Mouse (Mus musculus) left cerebral cortex, postnatal 36 days (tissue): ENCODE results near the gene Cnr2. TPM values are rescaled to one million over a fixed set of nuclear protein-coding genes. Genes with fewer than 3 reads are reported as not detected.

Source experiments
- DNase-seq, 2 experiments: peaks; one replicate each; pipeline ENCODE4 v3.0.0; 2021 to 2022; ENCODE audit warnings: low spot score in 2 of 2, mixed read lengths in 1 of 2
- intact Hi-C: fragments of 180-260 bp; cut with DNase I; formaldehyde crosslinking; loops from one replicate; pipeline ENCODE4 v1.15.1; 2025
- total RNA-seq, 2 experiments: library from RNA; stranded (reverse); gene quantifications; 2 replicates each; pipeline ENCODE4 v1.2.3; 2021

Gene Cnr2
- total RNA-seq, 2 experiments from 2014 or later, result 0.12 to 0.14 TPM

GRCm38 (mm10) chr4:135953179-135953578 is 58.0 kb downstream of the Cnr2 start:
- no peak for DNase-seq
- intact Hi-C loops, result no loop called here

DNA sequence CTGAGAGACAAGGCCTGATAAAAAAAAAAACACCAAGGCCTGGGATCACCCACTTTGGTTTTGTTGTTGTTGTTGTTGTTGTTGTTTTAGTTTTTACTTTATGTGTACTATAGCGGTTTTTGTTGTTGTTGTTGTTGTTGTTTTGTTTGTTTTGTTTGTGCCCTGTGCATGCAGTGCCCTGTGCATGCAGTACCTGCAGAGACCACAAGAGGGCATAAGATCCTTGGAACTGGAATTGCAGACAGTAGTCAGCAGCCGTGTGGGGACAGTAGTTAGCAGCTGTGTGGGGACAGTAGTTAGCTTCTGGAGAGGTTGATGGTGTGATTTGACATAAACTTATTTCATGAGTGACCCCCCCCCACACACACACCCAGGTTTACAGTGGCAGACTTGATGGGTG is 59.0 kb downstream of the Cnr2 start:
- DNase-seq, result peak in 1 of 2 experiments; percentile 53
- intact Hi-C loops, result no loop called here

DNA sequence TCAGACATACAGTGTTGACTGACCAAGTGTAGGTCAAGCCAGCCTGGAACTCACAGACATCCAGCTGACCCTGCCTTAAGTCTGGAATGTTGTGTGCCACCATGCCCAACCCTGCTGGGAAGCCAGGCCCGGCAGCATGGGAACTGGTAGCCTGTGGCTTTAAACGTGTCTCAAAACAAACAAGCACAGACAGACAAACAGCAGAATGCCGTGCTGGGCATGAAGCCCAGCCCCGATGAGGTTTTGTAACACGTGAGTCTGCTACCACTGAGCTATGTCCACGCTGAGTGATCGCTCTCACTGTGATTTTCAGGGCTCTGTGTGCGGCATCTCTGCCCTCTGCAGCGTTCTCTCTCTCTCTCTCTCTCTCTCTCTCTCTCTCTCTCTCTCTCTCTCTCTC is 60.7 kb downstream of the Cnr2 start:
- intact Hi-C loops, result no loop called here
- DNase-seq, result no peak

DNA sequence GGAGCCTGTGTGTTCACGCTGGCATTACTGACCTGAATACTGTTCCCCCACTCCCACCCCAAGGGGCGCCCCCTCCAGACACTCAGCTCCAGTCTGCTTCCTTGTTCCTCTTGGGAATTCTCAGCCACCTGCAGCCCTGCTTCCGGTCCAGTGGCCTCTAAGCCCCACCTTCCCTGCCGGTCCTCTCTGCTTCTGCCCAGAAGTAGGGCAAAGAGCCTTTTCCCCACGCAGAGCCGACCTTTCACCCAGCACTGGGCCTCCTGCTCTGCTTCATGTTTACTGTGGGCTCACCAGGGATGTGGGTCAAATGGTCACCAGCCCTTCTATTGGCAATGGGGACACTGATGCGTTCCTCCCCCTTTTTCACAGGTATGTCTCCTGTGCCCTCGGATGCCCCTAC is 63.2 kb downstream of the Cnr2 start:
- intact Hi-C loops, result no loop called here
- no peak for DNase-seq

GRCm38 (mm10) chr4:135960717-135961116 is 65.5 kb downstream of the Cnr2 start:
- intact Hi-C loops, result no loop called here
- peak; percentile 72 to 75 for DNase-seq

- intact Hi-C loops, result no loop called here
- DNase-seq, result no peak
These were observed 66.5 kb downstream of the Cnr2 start for GRCm38 (mm10) chr4:135961709-135962108.

GRCm38 (mm10) chr4:135962198-135962597 is 67.0 kb downstream of the Cnr2 start:
- DNase-seq, result no peak
- intact Hi-C loops, result no loop called here

DNA sequence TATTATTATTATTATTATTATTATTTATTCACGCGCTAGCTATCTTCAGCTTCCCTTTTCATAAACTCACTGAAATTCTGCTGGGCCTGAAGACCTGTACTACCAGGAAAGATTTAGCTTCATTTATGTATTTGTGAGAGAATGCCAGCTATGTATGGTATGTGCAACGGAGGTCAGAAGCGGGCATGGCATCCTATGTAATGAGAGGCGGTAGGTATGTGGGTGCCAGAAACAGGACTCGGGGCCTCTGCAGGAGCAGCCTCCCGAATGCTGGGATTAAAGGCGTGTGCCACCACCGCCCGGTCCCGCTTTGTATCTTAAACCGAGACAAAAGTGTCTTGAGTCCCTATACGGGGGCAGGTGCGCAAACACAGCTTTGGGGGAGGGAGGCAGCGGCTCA is 67.8 kb downstream of the Cnr2 start:
- intact Hi-C loops, result no loop called here
- no peak for DNase-seq

GRCm38 (mm10) chr4:135963457-135964193 is 68.4 kb downstream of the Cnr2 start, which contains the start of gene Gale:
Gene Gale (plus strand): TSS chr4:135963727.
- peak; percentile 95 for DNase-seq
- intact Hi-C loops, result no loop called here

GRCm38 (mm10) chr4:135964426-135964825 is 69.2 kb downstream of the Cnr2 start:
- DNase-seq, result peak in 1 of 2 experiments; percentile 44
- intact Hi-C loops, result no loop called here

DNA sequence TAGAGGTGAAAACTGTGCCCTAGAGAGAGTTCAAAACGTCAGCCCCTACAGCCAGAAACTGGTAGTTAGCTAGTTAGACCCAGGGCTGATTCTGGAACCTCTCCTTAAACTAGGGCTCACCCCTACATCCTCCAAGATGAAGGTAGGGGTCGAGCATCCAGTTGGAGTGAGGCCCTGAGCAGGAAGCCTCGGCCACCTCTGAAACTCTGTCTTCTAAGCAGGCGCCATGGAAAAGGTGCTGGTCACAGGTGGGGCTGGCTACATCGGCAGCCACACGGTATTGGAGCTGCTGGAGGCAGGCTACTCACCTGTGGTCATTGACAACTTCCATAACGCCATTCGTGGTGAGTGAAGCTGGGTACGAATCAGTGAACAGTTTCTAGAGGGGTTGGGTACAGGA is 69.9 kb downstream of the Cnr2 start:
- intact Hi-C loops, result no loop called here
- DNase-seq, result no peak

DNA sequence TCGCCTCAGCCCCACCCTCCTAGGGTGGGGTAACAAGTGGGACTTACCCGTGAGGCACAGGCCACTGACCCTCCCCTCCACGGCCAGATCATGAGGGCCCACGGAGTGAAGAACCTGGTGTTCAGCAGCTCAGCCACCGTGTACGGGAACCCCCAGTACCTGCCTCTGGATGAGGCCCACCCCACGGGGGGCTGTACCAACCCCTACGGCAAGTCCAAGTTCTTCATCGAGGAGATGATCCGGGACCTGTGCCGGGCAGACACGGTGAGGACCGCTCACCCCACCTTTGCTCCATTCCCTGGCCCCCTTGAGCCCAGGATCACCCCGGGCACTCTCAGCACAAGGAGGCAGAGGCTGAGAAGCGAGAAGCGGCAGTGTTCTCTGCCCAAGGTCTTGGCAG is 71.1 kb downstream of the Cnr2 start:
- DNase-seq, result no peak
- intact Hi-C loops, result no loop called here

DNA sequence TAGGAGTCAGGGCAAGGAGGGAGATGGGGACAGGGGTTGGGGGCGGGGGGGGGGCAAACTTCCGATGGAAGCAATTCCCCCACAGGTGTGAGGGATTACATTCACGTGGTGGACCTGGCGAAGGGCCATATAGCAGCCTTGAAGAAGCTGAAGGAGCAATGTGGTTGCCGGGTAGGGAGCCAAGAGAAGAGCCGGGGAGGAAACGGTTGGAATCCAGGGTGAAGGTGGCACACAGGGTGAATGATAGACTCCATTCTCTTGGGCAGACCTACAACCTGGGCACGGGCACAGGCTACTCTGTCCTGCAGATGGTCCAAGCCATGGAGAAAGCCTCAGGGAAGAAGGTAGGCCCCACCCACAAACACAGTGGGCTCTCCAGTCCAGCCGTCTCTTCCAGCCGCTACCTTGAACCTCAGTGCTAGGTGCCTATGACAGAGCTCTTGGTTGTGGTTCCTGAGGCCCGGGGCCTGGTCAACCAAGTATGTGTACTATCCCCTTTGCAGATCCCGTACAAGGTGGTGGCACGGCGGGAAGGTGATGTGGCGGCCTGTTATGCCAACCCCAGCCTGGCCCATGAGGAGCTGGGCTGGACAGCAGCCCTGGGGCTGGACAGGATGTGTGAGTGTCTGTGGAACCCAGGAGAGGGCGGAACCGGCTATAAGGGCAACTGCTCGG is 72.0 kb downstream of the Cnr2 start:
- intact Hi-C loops, result no loop called here
- no peak for DNase-seq

- no peak for DNase-seq
- intact Hi-C loops, result no loop called here
These were observed 73.2 kb downstream of the Cnr2 start for GRCm38 (mm10) chr4:135968271-135968869.

DNA sequence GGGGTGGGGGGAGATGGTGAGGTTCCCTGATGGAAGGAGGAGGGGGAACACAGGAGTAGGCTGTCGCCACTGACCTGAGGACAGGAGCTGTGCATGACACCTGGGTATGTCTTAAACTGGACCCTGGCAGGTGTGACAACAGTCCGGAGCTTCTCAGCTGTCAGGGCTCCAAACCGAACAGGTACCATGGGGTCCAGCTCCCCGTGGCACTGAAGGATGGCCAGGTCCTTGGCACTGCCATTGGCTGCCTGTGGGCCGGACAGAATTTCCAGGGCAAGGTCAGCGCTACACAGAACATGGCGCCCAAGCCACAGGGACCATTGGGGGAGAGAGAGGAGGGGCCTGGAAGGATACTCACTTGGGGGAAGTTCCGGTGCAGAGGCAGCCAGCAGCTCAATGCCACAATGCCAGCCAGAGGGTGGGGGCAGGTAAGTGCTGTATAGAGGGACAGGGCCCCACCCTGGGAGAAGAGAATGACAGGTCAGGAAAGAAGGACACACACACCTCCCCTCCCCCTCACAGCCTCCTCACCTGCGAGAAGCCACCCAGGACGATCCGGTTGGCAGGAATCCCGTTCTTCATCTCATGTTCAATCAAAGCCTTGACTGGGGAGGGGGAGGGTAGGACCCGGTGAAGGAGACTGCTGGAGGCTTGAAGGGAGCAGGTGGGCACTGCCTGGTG is 74.0 kb downstream of the Cnr2 start:
- intact Hi-C loops, result no loop called here
- DNase-seq, result no peak

Other genes starting within 250 kb of the Cnr2 start
- under 1 TPM; 0.20 to 0.36 TPM for gene Ifnlr1, start 209.1 kb upstream of the Cnr2 start, total RNA-seq
- under 1 TPM; 0.12 to 0.20 TPM for gene Il22ra1, start 167.2 kb upstream of the Cnr2 start, total RNA-seq
- 1 to 10 TPM; 1.5 to 1.8 TPM for gene Myom3, start 135.7 kb upstream of the Cnr2 start, total RNA-seq
- 10 to 100 TPM; 51.3 to 88.9 TPM for gene Srsf10, start 39.6 kb upstream of the Cnr2 start, total RNA-seq
- 10 to 100 TPM; 41.2 to 44.6 TPM for gene Pnrc2, start 21.5 kb upstream of the Cnr2 start, total RNA-seq
- 10 to 100 TPM; 31.7 to 40.0 TPM for gene Fuca1, start 25.3 kb downstream of the Cnr2 start, total RNA-seq
- 10 to 100 TPM; 28.9 to 30.6 TPM for gene Hmgcl, start 51.1 kb downstream of the Cnr2 start, total RNA-seq
- gene Gale, start 68.3 kb downstream of the Cnr2 start, total RNA-seq, result 10 to 100 TPM; 22.4 to 24.1 TPM
- gene Lypla2, start 77.2 kb downstream of the Cnr2 start, total RNA-seq, result 10 to 100 TPM; 80.0 to 86.1 TPM
- gene Pithd1, start 91.9 kb downstream of the Cnr2 start, total RNA-seq, result 10 to 100 TPM; 82.7 to 91.9 TPM
- 10 to 100 TPM; 27.7 to 29.4 TPM for gene Eloa, start 126.4 kb downstream of the Cnr2 start, total RNA-seq
- gene Rpl11, start 158.0 kb downstream of the Cnr2 start, total RNA-seq, result 100 to 1,000 TPM; 248 to 256 TPM
- 10 to 100 TPM; 35.3 to 40.7 TPM for gene Id3, start 248.1 kb downstream of the Cnr2 start, total RNA-seq